Mouse (Mus musculus): ENCODE data around the gene Fyb2.

Fyb2 gene

GRCm38 (mm10) chr4:104913291-104914129 is at the start of gene Fyb2:
Gene Fyb2 (plus strand): TSS chr4:104913456.
- DNase-seq (ENCODE audit: low read depth in 1 of 2, low spot score in 2 of 2): no peak

- no peak for DNase-seq (ENCODE audit: low read depth in 1 of 2, low spot score in 2 of 2)
These were observed 48.9 kb upstream of the Fyb2 start for GRCm38 (mm10) chr4:104864397-104864796.

GRCm38 (mm10) chr4:104869581-104869980 is 43.7 kb upstream of the Fyb2 start:
- DNase-seq (ENCODE audit: low read depth in 1 of 2, low spot score in 2 of 2): no peak

- DNase-seq (ENCODE audit: low read depth in 1 of 2, low spot score in 2 of 2): no peak
These were observed 43.1 kb upstream of the Fyb2 start for GRCm38 (mm10) chr4:104870196-104870595.

- no peak for DNase-seq (ENCODE audit: low read depth in 1 of 2, low spot score in 2 of 2)
These were observed 37.4 kb upstream of the Fyb2 start for GRCm38 (mm10) chr4:104875832-104876231.

- no peak for DNase-seq (ENCODE audit: low read depth in 1 of 2, low spot score in 2 of 2)
These were observed 36.9 kb upstream of the Fyb2 start, which contains the start of gene C8a for GRCm38 (mm10) chr4:104876323-104876722. Gene C8a (minus strand): TSS chr4:104876398.

GRCm38 (mm10) chr4:104887486-104887885 is 25.8 kb upstream of the Fyb2 start:
- DNase-seq (ENCODE audit: low read depth in 1 of 2, low spot score in 2 of 2): no peak

- DNase-seq (ENCODE audit: low read depth in 1 of 2, low spot score in 2 of 2): no peak
These were observed 24.6 kb upstream of the Fyb2 start for GRCm38 (mm10) chr4:104888499-104889262.

- no peak for DNase-seq (ENCODE audit: low read depth in 1 of 2, low spot score in 2 of 2)
These were observed 21.5 kb upstream of the Fyb2 start for GRCm38 (mm10) chr4:104891708-104892107.

GRCm38 (mm10) chr4:104893588-104893987 is 19.7 kb upstream of the Fyb2 start:
- DNase-seq (ENCODE audit: low read depth in 1 of 2, low spot score in 2 of 2): no peak

GRCm38 (mm10) chr4:104894004-104894734 is 19.1 kb upstream of the Fyb2 start:
- no peak for DNase-seq (ENCODE audit: low read depth in 1 of 2, low spot score in 2 of 2)

- DNase-seq (ENCODE audit: low read depth in 1 of 2, low spot score in 2 of 2): no peak
These were observed 10.4 kb upstream of the Fyb2 start for GRCm38 (mm10) chr4:104902836-104903235.

GRCm38 (mm10) chr4:104905049-104905448 is 8.2 kb upstream of the Fyb2 start:
- no peak for DNase-seq (ENCODE audit: low read depth in 1 of 2, low spot score in 2 of 2)

- DNase-seq (ENCODE audit: low read depth in 1 of 2, low spot score in 2 of 2): peak; percentile 16 to 21
These were observed 1.6 kb upstream of the Fyb2 start for GRCm38 (mm10) chr4:104911685-104912084.

- DNase-seq (ENCODE audit: low read depth in 1 of 2, low spot score in 2 of 2): no peak
These were observed 1.5 kb downstream of the Fyb2 start for GRCm38 (mm10) chr4:104914711-104915247.

GRCm38 (mm10) chr4:104918017-104918416 is 4.8 kb downstream of the Fyb2 start:
- no peak for DNase-seq (ENCODE audit: low read depth in 1 of 2, low spot score in 2 of 2)

GRCm38 (mm10) chr4:104925383-104925782 is 12.1 kb downstream of the Fyb2 start:
- no peak for DNase-seq (ENCODE audit: low read depth in 1 of 2, low spot score in 2 of 2)

- no peak for DNase-seq (ENCODE audit: low read depth in 1 of 2, low spot score in 2 of 2)
These were observed 15.9 kb downstream of the Fyb2 start for GRCm38 (mm10) chr4:104929165-104929564.

GRCm38 (mm10) chr4:104933620-104934019 is 20.4 kb downstream of the Fyb2 start:
- DNase-seq (ENCODE audit: low read depth in 1 of 2, low spot score in 2 of 2): no peak

- DNase-seq (ENCODE audit: low read depth in 1 of 2, low spot score in 2 of 2): no peak
These were observed 21.7 kb downstream of the Fyb2 start for GRCm38 (mm10) chr4:104934997-104935396.

GRCm38 (mm10) chr4:104935436-104935835 is 22.2 kb downstream of the Fyb2 start:
- no peak for DNase-seq (ENCODE audit: low read depth in 1 of 2, low spot score in 2 of 2)
